Mouse (Mus musculus) gastrocnemius, adult 18-20 months (tissue): ENCODE measurements at regions not wholly inside any gene's neighbourhood (a gene's known extent, or its start where the extent isn't known, plus 50 kb on each side); places are given as distances from the start of the nearest gene placed in this dataset.

Experiments
- DNase-seq: peaks from one replicate; pipeline ENCODE4 v3.0.0; 2021; ENCODE audit warnings: low spot score

GRCm38 (mm10) chr1:130524744-130525143, 62.2 kb upstream of the Cd55 start:
- no peak for DNase-seq

GRCm38 (mm10) chr1:130517868-130518267, 55.3 kb upstream of the Cd55 start:
- peak; percentile 59 for DNase-seq

GRCm38 (mm10) chr1:130516641-130517040, 54.1 kb upstream of the Cd55 start:
- peak; percentile 69 for DNase-seq

- DNase-seq, result no peak
Observed at GRCm38 (mm10) chr1:130515316-130515715, 52.8 kb upstream of the Cd55 start.

GRCm38 (mm10) chr1:130513482-130513881, 50.9 kb upstream of the Cd55 start:
- no peak for DNase-seq

GRCm38 (mm10) chr1:130512798-130513405, 50.4 kb upstream of the Cd55 start:
- peak; percentile 39 for DNase-seq
